Mouse (Mus musculus): ENCODE data around the gene Irf6.

- TF ChIP-seq EP300 (IDR thresholded peaks at IDR 0.05; ENCODE audit: low read depth) (no peak), CTCF (IDR thresholded peaks at IDR 0.05; ENCODE audit: low read depth) (no peak)
Observed at GRCm38 (mm10) chr1:193189771-193190170, 36.9 kb downstream of the Irf6 start.

Data from liver, postnatal 0 days (tissue).